Mouse (Mus musculus) CD4-positive helper T cell, adult 2 months (primary cell): Measurements from ENCODE around the gene Slc15a1.
A peak's percentile ranks its signal among the peaks of the same experiment; 100 is the strongest.

Experiments
- DNase-seq: peaks from one replicate; pipeline ENCODE4 v3.0.0-alpha.2; 2012; ENCODE audit warnings: low read depth, missing footprints, low spot score

Slc15a1 gene

GRCm38 (mm10) chr14:121504781-121505484 lies at the start of gene Slc15a1:
Gene Slc15a1, minus strand, starts transcription at chr14:121505252.
- DNase-seq: no peak

- DNase-seq: peak; percentile 45
These were observed 48.7 kb upstream of the Slc15a1 start for GRCm38 (mm10) chr14:121553785-121554184.

GRCm38 (mm10) chr14:121552586-121552985 lies 47.5 kb upstream of the Slc15a1 start:
- peak; percentile 34 for DNase-seq

- no peak for DNase-seq
These were observed 44.8 kb upstream of the Slc15a1 start for GRCm38 (mm10) chr14:121549834-121550233.

GRCm38 (mm10) chr14:121547745-121548144 lies 42.7 kb upstream of the Slc15a1 start:
- DNase-seq: no peak

GRCm38 (mm10) chr14:121546621-121547020 lies 41.6 kb upstream of the Slc15a1 start:
- DNase-seq: no peak

GRCm38 (mm10) chr14:121545551-121546331 lies 40.7 kb upstream of the Slc15a1 start:
- peak; percentile 58 for DNase-seq

GRCm38 (mm10) chr14:121541262-121541661 lies 36.2 kb upstream of the Slc15a1 start:
- DNase-seq: no peak

- DNase-seq: no peak
These were observed 29.4 kb upstream of the Slc15a1 start for GRCm38 (mm10) chr14:121534501-121534900.

GRCm38 (mm10) chr14:121530853-121531252 lies 25.8 kb upstream of the Slc15a1 start:
- no peak for DNase-seq

GRCm38 (mm10) chr14:121527883-121528282 lies 22.8 kb upstream of the Slc15a1 start:
- no peak for DNase-seq

- no peak for DNase-seq
These were observed 22.1 kb upstream of the Slc15a1 start for GRCm38 (mm10) chr14:121527201-121527600.

- no peak for DNase-seq
These were observed 16.7 kb upstream of the Slc15a1 start for GRCm38 (mm10) chr14:121521709-121522108.

GRCm38 (mm10) chr14:121516881-121517280 lies 11.8 kb upstream of the Slc15a1 start:
- no peak for DNase-seq

- DNase-seq: no peak
These were observed 3.9 kb upstream of the Slc15a1 start for GRCm38 (mm10) chr14:121508929-121509328.

- no peak for DNase-seq
These were observed 1.3 kb upstream of the Slc15a1 start for GRCm38 (mm10) chr14:121506336-121506735.

- DNase-seq: no peak
These were observed 421 bp upstream of the Slc15a1 start for GRCm38 (mm10) chr14:121505485-121505860.

GRCm38 (mm10) chr14:121500577-121500976 lies 4.5 kb downstream of the Slc15a1 start:
- no peak for DNase-seq

- DNase-seq: no peak
These were observed 5.3 kb downstream of the Slc15a1 start for GRCm38 (mm10) chr14:121499769-121500168.

GRCm38 (mm10) chr14:121497800-121498199 lies 7.3 kb downstream of the Slc15a1 start:
- no peak for DNase-seq

GRCm38 (mm10) chr14:121495741-121496140 lies 9.3 kb downstream of the Slc15a1 start:
- no peak for DNase-seq

GRCm38 (mm10) chr14:121495120-121495519 lies 9.9 kb downstream of the Slc15a1 start:
- DNase-seq: no peak

- DNase-seq: no peak
These were observed 10.8 kb downstream of the Slc15a1 start for GRCm38 (mm10) chr14:121494238-121494637.
